Mouse (Mus musculus): ENCODE data around the gene Ccdc85c.

Ccdc85c gene

DNA sequence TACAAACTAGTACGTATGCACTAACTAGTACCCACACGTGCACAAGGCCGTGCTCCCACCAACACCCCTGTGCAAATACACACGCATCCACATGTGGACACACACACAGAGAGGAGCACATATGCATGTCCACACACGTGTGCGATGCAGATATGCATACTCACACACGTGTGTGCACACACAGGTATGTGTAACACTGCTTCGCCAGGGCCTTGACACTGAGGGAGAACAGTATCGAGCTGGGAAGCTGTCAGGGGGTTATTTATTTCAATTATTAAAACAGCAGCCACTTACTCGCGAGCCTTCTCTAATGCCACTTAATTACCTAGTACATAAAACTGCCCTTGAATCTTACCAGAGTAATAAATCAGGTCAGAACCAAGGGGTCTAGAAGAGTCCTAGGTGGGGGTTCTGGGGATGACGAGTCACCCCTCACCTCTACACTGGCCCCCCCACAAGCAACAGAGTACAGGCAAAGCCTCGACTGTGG lies 34.8 kb downstream of the Ccdc85c start:
- DNase-seq (ENCODE audit: low spot score in 2 of 2), result no peak

DNA sequence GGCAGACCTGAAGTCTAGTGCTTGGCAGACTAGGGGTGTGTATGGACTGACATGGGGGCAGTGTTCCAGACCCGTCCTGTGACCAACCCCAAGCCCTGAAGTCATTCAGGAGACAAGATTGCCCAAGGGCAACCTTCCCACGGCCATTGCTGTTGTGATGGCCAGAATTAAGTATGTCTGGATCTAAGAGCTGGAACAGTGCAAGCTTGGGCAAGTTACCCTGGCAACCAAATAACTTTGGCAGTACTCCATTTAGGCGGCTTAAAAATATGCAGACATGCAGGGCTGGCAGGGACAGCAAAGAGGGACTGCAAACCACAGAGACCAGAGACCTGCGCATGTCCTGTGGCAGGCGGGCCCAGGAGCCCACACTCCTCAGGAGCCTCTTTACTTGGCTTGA lies 35.8 kb downstream of the Ccdc85c start:
- DNase-seq (ENCODE audit: low spot score in 2 of 2), result no peak

DNA sequence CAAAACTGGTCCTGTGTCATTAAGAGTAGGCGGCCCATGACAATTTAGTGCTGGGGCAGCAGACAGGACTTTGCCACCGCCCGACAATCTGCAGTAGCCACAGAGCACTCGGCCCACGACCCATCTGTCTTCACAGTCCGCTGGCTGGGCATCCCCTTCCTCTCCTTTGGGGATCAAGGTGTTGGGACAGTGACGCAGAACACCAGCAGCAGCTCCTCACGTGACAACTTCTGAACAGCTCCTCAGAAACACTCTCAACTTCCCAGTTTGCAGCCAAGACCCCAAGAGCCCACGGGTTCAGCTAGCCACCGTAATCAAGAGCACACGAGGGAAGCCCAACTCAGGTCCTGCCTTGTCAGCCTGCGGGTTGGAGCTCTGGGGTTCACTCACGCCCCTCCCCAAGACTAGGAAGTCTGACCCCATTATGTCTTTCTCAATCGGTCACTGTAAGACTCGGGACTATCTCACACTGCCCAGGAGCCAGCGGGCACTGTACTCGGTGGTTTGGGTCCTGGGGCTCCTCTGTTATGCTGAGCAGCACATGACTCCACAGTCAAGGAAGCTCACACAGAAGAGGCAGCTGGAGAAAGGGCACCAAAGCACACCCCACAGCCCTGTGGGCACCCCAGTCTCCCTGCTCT lies 36.7 kb downstream of the Ccdc85c start:
- no peak for DNase-seq (ENCODE audit: low spot score in 2 of 2)

DNA sequence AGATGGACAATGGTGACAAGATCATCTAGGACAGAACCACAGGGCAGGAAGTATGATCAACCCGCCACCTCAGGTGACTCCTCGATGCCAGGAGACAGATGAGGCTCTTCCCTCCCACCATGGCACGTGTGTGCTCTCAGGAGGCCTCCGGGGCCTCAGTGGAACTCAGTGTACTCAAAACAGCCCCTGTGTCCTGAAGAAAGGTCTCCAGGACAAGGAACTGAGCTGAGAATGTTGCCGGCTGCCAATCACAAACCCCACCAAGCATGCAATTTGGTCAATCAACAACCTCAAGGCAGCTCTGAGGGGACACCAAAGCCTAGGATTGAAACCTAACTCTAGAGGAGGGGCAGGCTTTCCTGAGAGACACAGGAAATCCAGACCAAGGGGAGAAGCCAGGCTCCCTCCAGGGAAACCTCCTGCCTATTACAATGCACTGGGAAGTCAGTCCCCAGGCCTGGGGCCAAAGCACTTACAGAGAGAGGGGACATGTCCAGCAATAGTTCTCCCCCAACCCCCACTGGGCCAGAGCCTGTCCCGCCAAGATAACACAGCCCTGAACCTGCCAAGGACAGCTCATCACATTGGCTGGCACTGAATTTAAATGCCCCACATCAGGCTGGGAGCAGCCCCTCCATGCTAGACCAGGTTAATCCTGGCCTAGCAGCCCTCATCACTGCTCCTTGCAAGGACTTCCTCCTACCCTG lies 37.8 kb downstream of the Ccdc85c start:
- no peak for DNase-seq (ENCODE audit: low spot score in 2 of 2)

DNA sequence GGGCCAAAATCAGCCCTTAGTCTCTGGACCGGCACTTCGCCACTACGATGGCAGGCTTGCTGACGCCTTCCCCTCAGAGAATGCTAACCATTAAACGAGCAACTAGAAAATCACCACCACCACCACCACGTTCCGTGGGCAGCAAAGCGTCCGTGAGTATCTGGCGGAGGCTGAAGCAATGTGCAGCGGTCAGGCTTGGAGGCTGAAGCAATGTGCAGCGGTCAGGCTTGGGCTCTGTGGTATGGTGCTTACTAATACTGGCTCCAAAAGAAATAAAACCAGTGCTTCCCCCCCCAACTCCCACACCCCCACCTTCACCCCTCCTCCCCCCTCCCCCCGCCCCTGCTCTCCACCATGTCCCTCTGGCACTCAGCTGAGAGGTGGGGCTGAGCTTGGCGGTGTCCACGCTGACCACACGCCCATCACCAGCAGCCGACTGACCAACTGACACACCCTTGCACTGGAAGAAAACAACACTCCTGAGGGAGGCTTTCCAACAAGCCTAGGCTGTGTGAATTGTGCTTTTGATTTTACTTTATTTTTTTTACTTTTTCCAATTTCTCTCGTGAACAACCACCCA lies 39.2 kb downstream of the Ccdc85c start:
- no peak for DNase-seq (ENCODE audit: low spot score in 2 of 2)

DNA sequence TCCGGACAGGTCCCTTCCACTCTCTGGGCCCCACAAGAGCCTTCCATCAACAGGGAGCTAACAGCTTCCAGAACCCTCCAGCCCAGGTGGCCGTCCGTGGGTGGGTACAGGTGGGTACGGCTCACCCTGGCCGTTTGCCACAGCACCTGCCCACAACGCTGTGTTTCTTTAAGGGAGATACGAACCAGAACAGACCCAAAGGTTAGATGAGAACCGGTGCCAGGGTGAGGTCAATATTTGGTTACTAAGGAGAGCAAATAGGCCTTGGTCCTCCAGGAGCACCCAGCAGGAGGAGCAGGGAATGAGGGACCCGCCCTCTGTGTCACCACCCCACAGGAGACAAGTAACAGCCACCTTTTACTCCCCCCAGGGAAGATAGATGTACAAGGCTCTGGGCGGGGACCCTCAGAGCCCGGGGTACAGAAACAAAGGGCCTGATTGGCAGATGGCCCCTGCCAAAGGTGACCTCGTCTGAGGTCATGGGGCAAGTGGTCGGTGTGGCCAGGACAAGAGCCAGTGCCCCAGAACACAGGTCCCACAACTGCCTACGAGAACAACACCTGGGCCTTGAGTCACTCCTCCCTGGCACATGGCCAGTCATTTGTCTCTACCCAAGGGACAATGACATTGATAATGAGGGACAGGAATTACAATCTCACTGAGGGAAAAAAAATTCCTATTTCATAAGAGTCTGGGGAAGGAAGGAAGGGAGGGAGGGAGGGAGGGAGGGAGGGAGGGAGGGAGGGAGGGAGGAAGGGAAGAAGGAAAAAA lies 40.2 kb downstream of the Ccdc85c start:
- no peak for DNase-seq (ENCODE audit: low spot score in 2 of 2)

DNA sequence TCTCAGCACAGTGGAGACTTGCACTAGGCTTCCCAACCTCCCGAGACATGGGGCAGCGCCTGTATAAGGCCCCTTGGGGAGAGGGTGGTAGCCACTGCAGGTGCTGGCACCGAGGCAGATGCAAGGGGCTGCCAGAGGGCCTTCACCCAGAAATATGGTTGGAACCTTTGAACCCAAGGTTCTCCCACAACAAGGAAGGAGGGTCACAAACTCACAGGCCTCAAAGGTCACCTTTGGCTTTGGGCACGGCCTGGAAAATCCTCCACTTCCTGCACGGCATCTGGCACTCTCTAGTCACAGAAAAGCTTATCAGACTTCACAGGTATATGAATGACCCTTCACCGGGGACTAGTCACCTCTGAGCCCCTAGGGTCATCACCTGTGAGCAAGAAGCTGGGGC lies 41.5 kb downstream of the Ccdc85c start:
- no peak for DNase-seq (ENCODE audit: low spot score in 2 of 2)

DNA sequence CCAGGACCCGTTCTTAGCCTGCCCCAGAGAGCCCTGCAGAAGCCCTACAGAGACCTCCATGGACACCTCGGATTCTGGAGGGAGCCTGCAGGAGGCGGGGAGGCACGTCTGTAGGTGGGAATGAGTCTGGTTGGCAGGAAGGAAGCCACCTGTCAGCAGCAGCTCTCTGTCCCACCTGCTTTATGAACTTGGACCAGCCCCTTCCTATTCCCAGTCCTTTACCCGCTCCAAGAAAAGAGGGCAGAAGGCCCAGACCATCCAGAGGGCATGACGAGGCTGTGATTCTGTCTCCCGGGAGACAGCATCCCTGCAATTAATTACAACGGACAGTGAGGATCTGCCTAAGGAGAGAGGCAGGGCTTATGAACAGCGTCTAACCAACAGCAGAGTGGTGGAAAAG lies 43.3 kb downstream of the Ccdc85c start:
- DNase-seq (ENCODE audit: low spot score in 2 of 2), result no peak

DNA sequence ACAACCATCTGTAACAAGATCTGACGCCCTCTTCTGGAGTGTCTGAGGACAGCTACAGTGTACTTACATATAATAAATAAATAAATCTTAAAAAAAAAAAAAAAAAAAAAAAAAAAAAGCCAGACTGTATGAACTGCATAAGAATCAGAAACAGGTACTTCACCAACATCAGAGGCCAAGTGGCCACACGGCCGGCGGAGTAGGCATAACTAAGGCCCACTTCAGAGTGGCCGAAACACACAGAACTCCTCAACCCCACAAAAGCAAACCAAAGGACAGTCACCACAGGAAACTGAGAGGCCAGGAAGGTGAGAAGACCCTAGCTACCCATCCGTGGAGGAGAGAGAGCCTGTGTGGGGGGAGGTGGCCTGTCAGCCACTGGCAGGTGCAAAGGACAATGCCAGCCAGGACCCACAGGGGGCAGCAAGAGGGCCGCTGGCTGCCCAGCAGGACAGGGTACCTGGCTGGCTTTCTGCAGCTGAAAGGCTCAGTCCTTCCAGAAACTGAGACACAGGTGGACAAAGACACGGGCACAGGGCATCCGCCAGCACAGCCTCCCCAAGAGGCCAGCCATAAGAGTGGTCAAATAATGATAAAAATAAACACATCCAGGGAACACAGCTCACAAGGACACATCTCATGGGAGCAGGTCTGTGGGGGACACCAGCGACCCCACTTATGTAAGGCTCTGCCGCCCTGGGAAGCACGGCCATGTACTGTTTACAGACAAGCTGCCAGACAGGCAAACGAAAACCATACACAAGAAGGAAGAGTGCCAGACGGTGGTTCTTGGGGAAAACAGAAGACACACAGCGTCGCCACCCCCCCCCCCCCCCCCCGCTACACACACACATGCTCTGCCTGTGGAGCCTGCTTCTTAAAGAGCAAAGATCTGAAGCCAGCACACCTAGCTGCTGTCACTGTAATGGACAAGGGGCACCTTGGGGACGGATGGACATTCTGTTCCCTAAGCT lies 44.1 kb downstream of the Ccdc85c start:
- DNase-seq (ENCODE audit: low spot score in 2 of 2), result no peak

DNA sequence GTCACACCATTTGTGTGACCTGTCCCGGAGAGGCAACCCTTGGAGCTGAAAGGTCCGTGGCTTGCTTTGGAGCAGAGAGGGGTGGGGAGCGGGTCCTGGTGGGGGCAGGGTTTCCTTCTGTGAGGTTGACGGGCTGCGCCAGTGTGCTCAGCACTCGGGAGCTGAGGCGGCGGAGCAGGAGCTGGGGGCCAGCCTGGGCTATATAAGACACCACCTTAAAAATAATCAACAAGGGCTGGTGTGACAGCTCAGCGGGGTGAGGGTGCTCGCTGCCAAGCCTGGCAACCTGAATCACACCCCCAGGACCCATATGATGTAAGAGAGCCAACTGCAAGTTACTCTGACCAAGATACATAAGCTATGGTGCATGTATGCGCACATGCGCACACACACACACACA lies 45.1 kb downstream of the Ccdc85c start:
- DNase-seq (ENCODE audit: low spot score in 2 of 2), result no peak

DNA sequence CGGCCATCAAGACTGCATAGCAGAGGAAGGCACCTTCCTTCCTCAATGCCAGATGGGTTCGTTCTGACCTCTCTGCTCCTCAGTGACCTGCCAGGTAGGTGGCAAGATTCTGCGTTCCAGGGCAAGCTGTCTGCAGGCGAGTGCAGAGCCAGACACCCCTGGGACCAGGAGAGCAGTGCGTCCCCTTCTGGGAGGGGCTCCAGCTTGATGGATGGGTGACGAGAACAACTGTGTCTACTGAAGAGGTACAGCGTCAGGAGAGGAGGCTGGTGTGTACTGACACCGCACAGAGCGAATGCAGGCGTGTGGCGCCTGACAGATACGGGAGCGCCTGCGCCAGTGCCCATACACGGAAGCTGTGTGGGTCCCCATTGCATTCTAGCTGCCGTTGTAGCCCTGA lies 47.7 kb downstream of the Ccdc85c start:
- DNase-seq (ENCODE audit: low spot score in 2 of 2), result no peak

DNA sequence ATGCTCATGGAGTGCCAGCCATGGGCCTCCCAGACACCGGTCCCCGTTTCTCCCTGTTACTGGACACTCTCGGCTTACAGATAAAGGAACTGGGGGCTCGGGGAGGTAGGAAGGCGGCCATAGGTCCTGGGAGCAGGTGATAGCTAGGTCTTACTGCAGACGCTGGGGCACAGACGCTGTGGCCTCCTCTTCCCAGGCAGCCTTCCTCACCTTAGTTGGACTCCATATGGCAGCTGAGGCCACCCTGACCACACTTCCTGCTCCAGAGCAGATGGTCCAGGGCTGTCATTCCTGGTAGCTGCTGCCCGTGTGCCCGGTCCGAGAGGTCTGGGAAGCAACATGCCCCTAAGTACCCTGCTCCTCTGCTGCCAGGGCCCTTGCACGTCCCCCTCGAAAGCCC lies 48.3 kb downstream of the Ccdc85c start:
- DNase-seq (ENCODE audit: low spot score in 2 of 2), result no peak

DNA sequence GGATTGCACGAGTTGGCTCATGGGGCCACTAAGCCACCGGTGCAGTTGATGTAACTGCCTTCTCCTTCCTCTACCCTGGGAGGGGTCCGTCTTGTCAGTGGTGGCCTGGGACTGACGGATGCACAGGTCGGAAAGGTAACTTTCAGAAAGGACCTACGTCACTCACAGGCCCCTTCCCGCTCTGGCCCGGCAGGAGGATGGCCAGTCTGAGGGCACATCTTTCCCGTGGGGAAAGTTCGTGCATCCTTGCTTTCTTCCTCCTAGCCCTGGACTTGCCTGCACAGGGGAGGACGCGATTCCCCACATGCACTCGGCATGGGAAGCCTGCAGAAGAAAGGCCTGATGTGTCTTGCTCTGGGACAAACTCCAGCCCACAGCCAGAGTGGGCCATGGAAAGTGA lies 49.0 kb downstream of the Ccdc85c start:
- DNase-seq (ENCODE audit: low spot score in 2 of 2), result no peak

DNA sequence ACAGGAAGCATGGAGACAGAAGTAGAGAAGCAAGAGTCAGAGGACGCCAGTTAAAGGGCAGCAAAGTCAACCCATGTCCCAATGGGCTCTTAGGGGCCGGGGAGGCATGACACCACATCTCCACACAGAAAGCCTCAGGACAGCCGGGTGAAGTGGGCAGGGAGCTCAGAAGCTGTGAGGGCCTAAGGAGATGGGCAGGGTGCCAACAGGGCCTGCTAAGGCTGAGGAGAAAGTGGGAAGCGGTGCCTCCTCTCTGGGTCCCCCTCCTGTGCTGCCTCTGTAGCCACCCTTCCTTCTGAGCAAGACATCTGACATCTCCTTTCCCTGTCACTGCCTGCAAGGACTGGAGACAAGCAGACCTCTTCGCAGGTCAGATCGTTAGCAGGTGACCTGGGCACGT lies 49.4 kb downstream of the Ccdc85c start:
- no peak for DNase-seq (ENCODE audit: low spot score in 2 of 2)

DNA sequence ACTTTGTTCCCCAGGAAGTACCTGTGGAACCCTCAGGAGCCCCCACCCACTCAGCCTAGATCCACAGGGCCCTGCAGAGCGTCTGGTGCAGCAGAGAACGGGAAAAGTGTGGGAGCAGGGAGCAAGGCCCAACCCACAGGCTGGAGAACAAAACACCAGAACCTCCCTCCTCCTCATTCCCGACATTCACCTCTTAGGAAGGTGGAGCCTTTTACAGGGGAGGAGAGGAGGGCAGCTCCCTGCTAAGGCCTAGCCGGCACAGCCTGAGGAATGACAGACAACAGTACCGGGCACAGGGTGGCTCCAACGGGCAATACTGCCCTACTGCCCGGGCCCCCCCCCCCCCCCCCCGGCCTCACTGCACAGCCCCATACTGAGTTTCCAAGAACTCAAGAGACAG lies 51.9 kb downstream of the Ccdc85c start:
- no peak for DNase-seq (ENCODE audit: low spot score in 2 of 2)

DNA sequence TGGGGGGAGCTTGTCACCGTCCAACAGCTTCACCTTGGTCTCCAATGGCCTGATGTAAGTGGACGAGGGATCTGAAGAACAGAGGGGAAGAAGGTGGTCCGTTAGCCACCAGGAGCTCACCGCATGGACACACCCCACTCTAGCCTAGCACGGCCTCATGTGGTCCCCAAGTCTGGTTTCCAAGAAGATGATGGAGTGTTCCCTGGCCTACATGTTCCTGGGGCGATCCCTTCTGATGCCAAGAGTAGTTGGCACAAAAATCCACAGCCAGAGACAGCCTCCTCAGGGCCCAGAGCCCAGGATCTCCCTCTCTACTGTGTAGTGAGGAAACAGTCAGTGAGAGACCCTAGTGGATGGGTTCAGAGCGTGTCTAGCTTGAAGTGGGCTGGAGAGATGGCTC lies 53.5 kb downstream of the Ccdc85c start:
- DNase-seq (ENCODE audit: low spot score in 2 of 2), result no peak

DNA sequence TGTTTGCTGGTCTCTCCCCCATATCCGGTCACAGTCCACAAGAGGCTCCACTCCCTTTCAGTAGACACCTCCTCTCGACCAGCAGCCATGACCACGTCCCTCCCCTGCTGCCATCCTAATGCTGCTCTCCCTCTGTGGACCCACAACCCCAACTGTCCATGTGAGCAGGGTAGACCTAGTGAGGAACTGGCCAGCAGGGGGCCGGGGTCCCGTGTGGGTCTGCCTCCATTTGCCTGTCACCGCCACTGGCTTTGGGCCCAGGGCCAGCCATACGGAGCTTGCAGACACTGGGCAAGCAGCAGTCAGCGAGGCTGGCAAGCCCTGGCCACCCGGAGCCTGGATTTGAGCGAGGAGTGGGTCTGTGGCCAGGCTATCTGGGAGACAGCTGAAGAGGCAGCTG lies 54.0 kb downstream of the Ccdc85c start:
- no peak for DNase-seq (ENCODE audit: low spot score in 2 of 2)

DNA sequence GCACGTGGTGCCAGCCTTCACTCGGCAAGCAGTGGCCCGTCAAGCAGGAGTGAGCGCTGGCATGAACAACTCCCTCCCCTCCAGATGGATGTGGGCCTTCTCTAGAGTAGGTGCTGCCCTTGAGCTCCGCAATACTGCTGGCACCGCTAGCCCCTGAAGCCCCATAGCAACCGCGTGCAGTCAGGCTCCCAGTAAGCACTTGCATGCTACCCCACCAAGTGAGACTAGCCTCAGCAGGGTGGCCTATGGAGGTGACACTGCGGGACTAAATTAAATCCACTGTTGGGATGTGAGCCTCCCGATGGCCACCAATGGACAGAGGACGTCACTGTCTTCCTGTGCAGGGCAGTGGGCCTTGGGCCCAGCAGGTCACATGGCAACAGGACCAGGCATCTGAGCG lies 54.6 kb downstream of the Ccdc85c start:
- DNase-seq (ENCODE audit: low spot score in 2 of 2), result no peak

DNA sequence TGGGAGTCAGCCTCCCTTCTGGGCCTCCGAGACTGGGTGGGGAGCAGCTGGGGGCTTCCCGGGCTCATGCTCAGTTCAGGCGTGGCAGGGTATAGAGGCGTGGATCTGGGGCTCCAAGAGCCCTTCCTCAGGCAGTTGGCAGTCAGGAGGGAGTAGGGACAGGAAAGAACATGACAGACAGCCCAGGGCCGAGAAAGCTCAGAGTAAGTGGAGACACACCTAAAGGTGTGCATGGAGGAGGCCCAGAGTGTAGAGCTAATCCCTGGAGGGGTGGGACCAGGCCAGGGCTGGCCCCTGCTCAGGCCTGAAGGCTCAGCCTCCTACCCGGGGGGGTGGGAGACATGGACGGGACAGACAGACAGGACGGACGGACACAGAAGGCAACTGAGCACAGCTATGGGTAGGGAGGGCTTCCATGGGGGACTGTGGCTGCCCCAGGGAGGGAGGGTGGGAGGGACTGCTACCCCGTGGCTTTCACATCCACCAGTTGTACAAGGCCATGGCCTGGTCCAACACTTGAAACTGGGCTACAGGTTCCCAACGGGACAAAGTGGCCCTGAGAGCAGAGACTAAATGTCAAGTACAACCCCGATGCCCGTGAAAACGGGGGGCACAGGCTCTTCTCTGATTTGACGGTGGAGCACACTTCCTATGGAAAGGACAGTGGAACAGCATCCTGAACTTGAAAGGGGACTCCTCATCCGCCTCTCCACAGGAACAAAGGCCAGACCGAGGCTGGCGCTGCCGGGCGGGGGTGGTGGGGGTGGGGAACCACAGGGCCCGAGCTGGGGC lies 55.2 kb downstream of the Ccdc85c start:
- no peak for DNase-seq (ENCODE audit: low spot score in 2 of 2)

DNA sequence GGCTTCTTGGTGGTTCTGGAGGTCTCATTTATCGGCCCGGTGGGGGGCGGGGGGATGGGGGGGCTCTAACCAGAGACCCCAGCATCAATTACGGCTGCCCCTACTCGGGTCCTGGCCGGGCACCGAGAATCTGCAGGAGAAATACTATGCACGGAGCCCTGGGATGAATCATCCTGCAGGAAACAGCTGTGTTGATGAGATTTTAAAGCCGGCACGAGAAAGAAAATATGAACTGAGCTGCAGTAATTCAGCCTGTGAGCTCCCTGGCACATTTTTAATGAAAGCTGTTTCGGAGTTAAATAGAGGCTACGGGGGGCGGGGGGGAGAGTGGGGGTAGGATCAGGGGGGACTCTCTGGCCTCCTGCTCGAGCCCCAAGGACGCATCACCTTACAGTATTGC lies 56.1 kb downstream of the Ccdc85c start:
- DNase-seq (ENCODE audit: low spot score in 2 of 2), result no peak

DNA sequence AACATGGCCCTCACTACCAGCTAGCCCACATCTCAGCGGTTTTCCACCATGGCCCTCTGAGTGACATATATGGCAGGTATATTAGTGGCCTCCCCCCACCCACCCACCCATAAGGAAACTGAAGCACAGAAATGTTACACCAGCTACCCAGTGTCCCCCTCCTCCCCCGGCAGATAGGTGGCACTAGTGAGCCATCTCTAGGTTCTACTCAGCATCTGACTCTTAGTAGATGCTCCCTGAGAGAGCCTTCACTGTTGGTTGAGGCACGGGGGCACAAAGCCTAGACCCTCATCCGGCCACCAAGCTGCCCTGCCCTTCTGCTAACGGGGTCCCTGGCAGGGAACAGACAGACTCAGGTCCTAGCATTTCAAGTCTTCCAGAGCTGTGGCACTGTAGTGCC lies 57.7 kb downstream of the Ccdc85c start:
- DNase-seq (ENCODE audit: low spot score in 2 of 2), result peak in 1 of 2 experiments; percentile 17

Measured in natural killer cell, adult 2 months (primary cell).